In the genomic region with DNA sequence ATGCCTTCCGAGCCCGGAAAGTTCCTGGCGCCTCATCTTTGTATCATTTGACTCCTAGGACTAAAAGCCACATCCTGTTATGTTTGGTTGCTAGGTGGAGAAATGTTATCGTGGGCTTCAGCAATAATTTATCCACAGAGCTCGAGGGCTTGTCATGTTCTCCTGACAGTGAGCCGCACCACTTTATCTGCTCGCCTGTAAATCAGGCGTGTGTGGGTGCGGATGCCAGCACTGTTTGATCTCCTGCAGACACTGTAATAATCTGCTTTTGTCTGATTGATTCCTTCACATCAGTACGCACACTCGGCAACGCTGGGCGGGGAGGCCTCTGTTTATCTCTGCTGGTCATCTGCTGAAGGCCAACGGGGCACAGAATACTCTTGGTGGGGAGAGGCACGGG, we compare ENCODE assay signal across 9 mouse cellular contexts.
A peak's percentile ranks its signal among the peaks of the same experiment; 100 is the strongest.
DNase-seq lines count a peak whose midpoint lies in the region; ATAC-seq lines count a peak whose summit lies in the region.
"Had no signal": no experiment of that assay in that cellular context is flagged by ENCODE, and none has a peak within 500 bp of the region (broad histone marks: within the 10 kb centered on the region; RNA-seq: fewer than 3 reads in every experiment).

No protein-coding gene starts in this region.

- ATAC-seq in hindbrain, embryonic 15.5 days (ENCODE audit: low FRiP score, low read depth) = no peak
- ATAC-seq in hindbrain, embryonic 12.5 days (ENCODE audit: low FRiP score) = no peak
- no peak for ATAC-seq in cerebellum, adult (ENCODE audit: insufficient number of reproducible peaks, low FRiP score, low TSS enrichment)
- ATAC-seq in frontal cortex, adult (ENCODE audit: low TSS enrichment) = no peak

- no peaks in the 10 kb centered on the region for H3K9me3 ChIP-seq in hindbrain, embryonic 15.5 days
- no peaks in the 10 kb centered on the region for H3K9me3 ChIP-seq in hindbrain, embryonic 12.5 days (replicated peaks)

- 35% methylated on average over 15 of the region's 15 CpGs for WGBS in hindbrain, embryonic 15.5 days
- WGBS in hindbrain, embryonic 12.5 days = 54% methylated on average over 15 of the region's 15 CpGs

- H3K36me3 ChIP-seq in hindbrain, embryonic 15.5 days = no peaks in the 10 kb centered on the region
- no peaks in the 10 kb centered on the region for H3K36me3 ChIP-seq in hindbrain, embryonic 12.5 days

- H3K4me1 ChIP-seq in hindbrain, embryonic 15.5 days (replicated peaks) = peaks cover 19% of the 10 kb centered on the region
- peaks cover 11% of the 10 kb centered on the region; the same call in 1 of the 2 replicates for H3K4me1 ChIP-seq in hindbrain, embryonic 12.5 days

- H3K4me2 ChIP-seq in hindbrain, embryonic 15.5 days = peak overlapping the region; percentile 3; the same call in 1 of the 2 replicates
- H3K4me2 ChIP-seq in hindbrain, embryonic 12.5 days (replicated peaks) = no peak overlapping the region

- no peak overlapping the region for H3K9ac ChIP-seq in hindbrain, embryonic 15.5 days
- no peak overlapping the region for H3K9ac ChIP-seq in hindbrain, embryonic 12.5 days

- H3K4me3 ChIP-seq in hindbrain, embryonic 15.5 days = no peak overlapping the region
- H3K4me3 ChIP-seq in hindbrain, embryonic 12.5 days = no peak overlapping the region

- 0 out of 2 replicates have a peak overlapping the region, but pooled peaks have one; percentile 45 for H3K27ac ChIP-seq in hindbrain, embryonic 15.5 days (replicated peaks)
- no peak overlapping the region for H3K27ac ChIP-seq in hindbrain, embryonic 12.5 days

- DNase-seq in ovary, postnatal 14 days (ENCODE audit: low spot score) = peak; percentile 3
- DNase-seq in ovary, postnatal 36 days (ENCODE audit: low spot score) = no peak
- peak; percentile 21 for DNase-seq in lung, postnatal 10 days
- DNase-seq: cerebellum, adult 9-11 months; thymus, postnatal 25 days had no signal

- no peaks in the 10 kb centered on the region for H3K27me3 ChIP-seq in hindbrain, embryonic 15.5 days
- 0 out of 2 replicates have a peak, but pooled peaks cover 4% of the 10 kb centered on the region for H3K27me3 ChIP-seq in hindbrain, embryonic 12.5 days
